Mouse (Mus musculus) liver, embryonic 14.5 days (tissue): ENCODE data around the gene Tacc2.

Experiments
- CTCF ChIP-seq: IDR thresholded peaks from 2 replicates; pipeline ENCODE4 v1.5.1; 2016; ENCODE audit warnings: antibody characterized with exemption, low read depth, control low read depth
- EP300 ChIP-seq: IDR thresholded peaks from 2 replicates; pipeline ENCODE4 v1.6.1; 2016; ENCODE audit warnings: antibody characterized with exemption, low read depth

DNA sequence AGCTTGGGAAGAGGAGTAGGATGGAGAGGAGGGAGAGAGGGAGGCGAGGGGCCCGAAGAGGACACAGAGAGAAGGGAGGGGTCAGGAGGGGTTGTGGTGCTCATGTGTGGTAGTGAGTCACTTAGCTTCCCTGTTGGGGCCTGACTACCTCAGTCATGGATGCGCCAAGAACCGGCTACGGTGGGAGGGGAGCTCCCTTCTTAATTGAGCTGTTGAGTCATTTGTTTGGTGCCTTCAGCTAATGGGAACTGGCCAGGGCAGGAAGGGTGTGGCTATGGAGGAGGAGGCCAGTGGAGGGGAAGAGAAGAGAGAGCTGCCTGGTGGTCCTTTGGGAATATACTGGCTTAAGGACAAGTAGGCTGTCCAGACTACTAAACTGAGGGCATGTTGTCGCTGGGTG lies 94.1 kb downstream of the Tacc2 start:
- TF ChIP-seq EP300 = no peak
- no peak for TF ChIP-seq CTCF
